Mouse (Mus musculus): ENCODE data around the gene Sh2d6. TPM values are rescaled to one million over a fixed set of nuclear protein-coding genes. Genes with fewer than 3 reads are reported as not detected.
A peak's percentile ranks its signal among the peaks of the same experiment; 100 is the strongest.
"Not testable (repeated sequence)": the region's sequence is repeated elsewhere in the genome, so short reads cannot be mapped to it uniquely, and the experiment has no call there.

Sh2d6 gene
- polyA plus RNA-seq, 1 experiment = not detected

- H3K27ac ChIP-seq (ENCODE audit: insufficient read depth, low read depth, low read length) = no peak overlapping the region
- no peak for TF ChIP-seq CTCF (IDR thresholded peaks at IDR 0.05; ENCODE audit: low read depth, low read length)
- no peak for TF ChIP-seq POLR2A (IDR thresholded peaks at IDR 0.05; ENCODE audit: borderline replicate concordance, low read depth, low read length)
- H3K4me3 ChIP-seq (ENCODE audit: insufficient read depth, low read length) = no peak overlapping the region
- peaks cover 7% of the 10 kb centered on the region for H3K4me1 ChIP-seq (ENCODE audit: control insufficient read depth, insufficient read depth, low read length)
These were observed 35.2 kb downstream of the Sh2d6 start for GRCm38 (mm10) chr6:72486307-72486706.

DNA sequence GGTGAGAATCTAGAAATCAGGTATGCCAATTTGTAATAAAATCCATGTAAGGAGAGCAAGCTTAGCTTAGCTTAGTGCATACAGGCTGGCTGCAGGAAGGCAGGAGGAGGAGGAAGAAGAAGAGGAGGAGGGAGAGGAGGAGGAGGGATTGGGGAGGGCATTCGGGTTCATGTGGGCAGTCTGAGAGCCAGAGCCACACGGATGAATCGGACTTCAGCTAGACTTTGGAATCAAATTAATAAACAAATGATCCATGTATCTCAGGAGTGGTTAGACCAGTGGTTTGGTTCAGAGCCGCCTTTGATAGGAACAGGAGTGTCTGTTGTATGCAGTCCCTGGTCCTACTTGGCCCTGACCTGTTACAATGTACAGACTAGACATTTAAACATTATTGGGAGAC is 36.6 kb downstream of the Sh2d6 start:
- Histone ChIP-seq H3K4me1 (ENCODE audit: control insufficient read depth, insufficient read depth, low read length) (peaks cover 7% of the 10 kb centered on the region), H3K4me3 (ENCODE audit: insufficient read depth, low read length) (no peak overlapping the region), H3K27ac (ENCODE audit: insufficient read depth, low read depth, low read length) (no peak overlapping the region)
- no peak for TF ChIP-seq POLR2A (IDR thresholded peaks at IDR 0.05; ENCODE audit: borderline replicate concordance, low read depth, low read length)
- TF ChIP-seq CTCF (IDR thresholded peaks at IDR 0.05; ENCODE audit: low read depth, low read length) = no peak

DNA sequence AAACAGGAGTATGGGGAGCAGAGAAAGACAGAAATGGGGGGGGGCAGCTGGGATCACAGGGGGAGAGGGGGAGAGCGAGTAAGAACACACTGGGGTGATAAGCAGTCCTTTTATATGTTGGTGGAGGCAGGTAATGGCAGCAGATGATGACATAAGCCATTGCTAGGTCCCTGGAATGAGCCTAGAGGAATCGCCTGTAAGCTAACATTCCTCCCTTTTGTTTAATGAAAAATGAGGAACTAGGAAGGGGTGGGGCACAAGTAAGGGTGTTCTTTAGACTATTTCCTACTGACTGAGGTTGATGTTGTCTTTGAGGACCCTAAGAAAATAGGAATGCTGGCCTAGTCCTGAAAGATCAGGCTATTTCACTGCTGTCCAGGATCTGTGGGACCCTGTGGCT is 39.4 kb downstream of the Sh2d6 start:
- TF ChIP-seq POLR2A (IDR thresholded peaks at IDR 0.05; ENCODE audit: borderline replicate concordance, low read depth, low read length) (no peak), CTCF (IDR thresholded peaks at IDR 0.05; ENCODE audit: low read depth, low read length) (no peak)
- Histone ChIP-seq H3K27ac (ENCODE audit: insufficient read depth, low read depth, low read length) (no peak overlapping the region), H3K4me3 (ENCODE audit: insufficient read depth, low read length) (no peak overlapping the region), H3K4me1 (ENCODE audit: control insufficient read depth, insufficient read depth, low read length) (peaks cover 14% of the 10 kb centered on the region)

DNA sequence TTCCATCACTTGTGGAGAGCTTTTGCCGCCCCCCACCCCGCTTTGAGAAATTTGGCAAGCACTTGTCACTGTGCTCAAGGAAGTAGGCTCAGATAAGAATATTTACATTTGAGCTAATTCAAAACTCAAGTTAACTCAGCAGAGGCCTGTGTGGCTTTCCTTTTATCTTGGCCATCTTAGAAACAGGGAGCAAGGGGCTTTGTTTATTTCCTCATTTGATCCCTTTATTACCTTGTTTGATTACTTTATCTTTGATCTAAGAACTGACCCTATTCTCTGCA is 41.1 kb downstream of the Sh2d6 start:
- Histone ChIP-seq H3K4me1 (ENCODE audit: control insufficient read depth, insufficient read depth, low read length) (peaks cover 14% of the 10 kb centered on the region), H3K27ac (ENCODE audit: insufficient read depth, low read depth, low read length) (no peak overlapping the region), H3K4me3 (ENCODE audit: insufficient read depth, low read length) (no peak overlapping the region)
- TF ChIP-seq CTCF (IDR thresholded peaks at IDR 0.05; ENCODE audit: low read depth, low read length) (no peak), POLR2A (IDR thresholded peaks at IDR 0.05; ENCODE audit: borderline replicate concordance, low read depth, low read length) (no peak)

- TF ChIP-seq POLR2A (IDR thresholded peaks at IDR 0.05; ENCODE audit: borderline replicate concordance, low read depth, low read length) = no peak
- no peak for TF ChIP-seq CTCF (IDR thresholded peaks at IDR 0.05; ENCODE audit: low read depth, low read length)
- Histone ChIP-seq H3K27ac (ENCODE audit: insufficient read depth, low read depth, low read length) (no peak overlapping the region), H3K4me1 (ENCODE audit: control insufficient read depth, insufficient read depth, low read length) (peaks cover 14% of the 10 kb centered on the region), H3K4me3 (ENCODE audit: insufficient read depth, low read length) (no peak overlapping the region)
These were observed 41.7 kb downstream of the Sh2d6 start for GRCm38 (mm10) chr6:72479645-72480421.

- H3K4me3 ChIP-seq (ENCODE audit: insufficient read depth, low read length); H3K27ac ChIP-seq (ENCODE audit: insufficient read depth, low read depth, low read length): not testable (repeated sequence)
- peaks cover 22% of the 10 kb centered on the region for H3K4me1 ChIP-seq (ENCODE audit: control insufficient read depth, insufficient read depth, low read length)
These were observed 42.8 kb downstream of the Sh2d6 start for GRCm38 (mm10) chr6:72478691-72479090.

GRCm38 (mm10) chr6:72477621-72478020 is 43.9 kb downstream of the Sh2d6 start:
- no peak overlapping the region for H3K27ac ChIP-seq (ENCODE audit: insufficient read depth, low read depth, low read length)
- H3K4me3 ChIP-seq (ENCODE audit: insufficient read depth, low read length) = no peak overlapping the region
- H3K4me1 ChIP-seq (ENCODE audit: control insufficient read depth, insufficient read depth, low read length) = peaks cover 30% of the 10 kb centered on the region
- TF ChIP-seq POLR2A (IDR thresholded peaks at IDR 0.05; ENCODE audit: borderline replicate concordance, low read depth, low read length) (no peak), CTCF (IDR thresholded peaks at IDR 0.05; ENCODE audit: low read depth, low read length) (no peak)

DNA sequence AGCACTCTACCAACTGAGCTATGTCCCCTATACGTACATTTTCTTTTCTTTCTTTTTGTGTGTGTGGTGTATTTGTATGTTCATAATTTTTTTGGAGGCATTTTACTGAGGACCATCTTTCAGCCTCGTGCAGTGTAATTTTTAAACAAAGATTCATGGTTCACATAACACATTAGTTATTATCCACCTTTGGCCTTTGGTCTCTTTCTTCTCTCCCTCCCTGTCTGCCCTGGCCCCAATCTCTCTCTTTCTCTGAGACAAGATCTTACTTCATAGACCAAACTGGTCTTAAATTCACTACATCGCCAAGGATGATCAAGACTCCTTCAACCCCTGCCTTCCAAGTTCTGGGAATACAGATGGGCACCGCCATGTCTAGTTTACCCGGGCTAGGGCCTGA is 44.7 kb downstream of the Sh2d6 start:
- H3K4me3 ChIP-seq (ENCODE audit: insufficient read depth, low read length) = no peak overlapping the region
- peaks cover 27% of the 10 kb centered on the region for H3K4me1 ChIP-seq (ENCODE audit: control insufficient read depth, insufficient read depth, low read length)
- no peak for TF ChIP-seq POLR2A (IDR thresholded peaks at IDR 0.05; ENCODE audit: borderline replicate concordance, low read depth, low read length)
- TF ChIP-seq CTCF (IDR thresholded peaks at IDR 0.05; ENCODE audit: low read depth, low read length) = no peak
- no peak overlapping the region for H3K27ac ChIP-seq (ENCODE audit: insufficient read depth, low read depth, low read length)

DNA sequence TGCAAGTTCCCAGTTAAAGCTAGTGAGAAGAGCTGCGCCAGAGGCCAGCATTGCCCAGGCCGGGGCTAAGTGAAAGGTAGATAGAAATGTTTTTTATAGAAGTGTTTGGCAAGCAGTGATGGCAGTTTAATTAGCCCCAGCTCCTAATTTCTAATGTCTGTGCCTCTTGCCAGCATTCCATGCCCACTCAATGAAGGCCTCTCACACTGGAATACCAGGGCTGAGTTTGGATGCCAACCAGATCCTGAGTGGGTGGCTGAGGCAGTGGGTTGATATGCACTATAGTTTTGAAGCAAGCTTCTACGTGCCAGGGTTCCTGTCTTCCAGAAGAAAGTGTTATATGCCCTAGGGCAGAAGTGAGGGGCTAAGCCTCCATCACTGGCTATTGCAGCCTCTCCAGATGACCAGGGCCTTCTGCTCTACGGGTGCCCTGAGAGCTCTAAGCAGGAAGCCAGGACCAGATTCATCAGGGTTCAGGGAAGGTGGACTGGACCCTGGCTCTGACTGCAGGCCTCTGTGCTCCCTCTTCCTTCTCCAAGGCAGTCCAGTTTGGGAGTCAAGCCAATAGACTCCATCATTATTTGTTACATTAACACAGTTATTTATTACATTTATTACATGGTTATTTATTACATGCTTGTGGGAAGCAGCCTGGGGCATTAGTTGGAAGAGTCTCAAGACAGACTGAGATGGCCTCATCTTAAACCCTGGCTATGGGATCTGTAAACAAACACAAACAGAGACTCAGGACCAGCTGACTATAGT is 46.1 kb downstream of the Sh2d6 start:
- Histone ChIP-seq H3K4me1 (ENCODE audit: control insufficient read depth, insufficient read depth, low read length) (peaks cover 27% of the 10 kb centered on the region), H3K27ac (ENCODE audit: insufficient read depth, low read depth, low read length) (no peak overlapping the region), H3K4me3 (ENCODE audit: insufficient read depth, low read length) (no peak overlapping the region)
- no peak for TF ChIP-seq CTCF (IDR thresholded peaks at IDR 0.05; ENCODE audit: low read depth, low read length)

DNA sequence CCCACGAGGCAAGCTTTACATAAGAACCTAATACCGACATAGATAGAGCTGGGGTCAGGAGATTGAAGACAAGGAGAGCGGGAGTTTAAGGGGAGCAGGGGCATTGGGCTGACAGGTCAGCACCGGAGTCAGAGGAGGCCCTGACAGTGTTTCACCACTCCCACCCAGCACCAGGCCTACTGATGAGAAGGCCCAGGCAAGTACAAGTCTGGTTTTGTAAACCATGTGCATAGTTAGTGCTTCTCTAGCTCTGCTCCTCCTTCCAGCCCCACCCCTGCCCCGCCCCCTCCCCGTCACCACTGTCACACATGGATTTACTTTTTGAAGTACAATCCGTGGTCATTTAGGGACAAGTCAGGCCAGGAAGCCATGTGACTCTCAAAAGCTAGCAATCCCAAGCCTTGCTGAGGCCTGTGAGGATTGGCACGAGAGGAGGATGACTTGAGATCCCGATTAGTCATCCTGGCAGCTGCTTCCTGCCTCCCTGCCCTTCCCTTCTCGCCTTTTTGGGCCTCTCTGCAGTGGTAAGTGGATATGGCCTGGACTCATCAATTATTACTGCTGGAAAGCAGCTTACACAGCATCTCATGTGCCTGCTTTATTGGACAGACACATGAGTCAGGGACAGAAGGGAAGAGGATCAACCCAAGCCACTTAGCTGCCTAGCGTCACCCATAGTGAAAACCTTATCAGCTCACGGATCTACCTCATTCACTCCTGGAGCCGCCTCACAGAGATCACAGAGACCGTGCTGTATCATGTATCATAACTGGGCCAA is 48.1 kb downstream of the Sh2d6 start:
- no peak for TF ChIP-seq POLR2A (IDR thresholded peaks at IDR 0.05; ENCODE audit: borderline replicate concordance, low read depth, low read length)
- peaks cover 26% of the 10 kb centered on the region for H3K4me1 ChIP-seq (ENCODE audit: control insufficient read depth, insufficient read depth, low read length)
- no peak overlapping the region for H3K4me3 ChIP-seq (ENCODE audit: insufficient read depth, low read length)

More for the DNA sequence above, 48.1 kb downstream of the Sh2d6 start:
- H3K27ac ChIP-seq (ENCODE audit: insufficient read depth, low read depth, low read length) = peak overlapping the region; percentile 78

Data from bone marrow macrophage, adult 2 months (primary cell).